Mouse (Mus musculus) liver, adult 2 months (tissue): ENCODE data around the gene Sipa1l1.

ENCODE experiments used
- CTCF ChIP-seq: fragments of 200-500 bp; IDR thresholded peaks from 2 replicates; pipeline ENCODE4 v1.5.1; 2011; ENCODE audit warnings: low read depth, low read length, control low read depth
- POLR2A ChIP-seq: fragments of 200-500 bp; IDR thresholded peaks from 2 replicates; pipeline ENCODE4 v1.6.1; 2011; ENCODE audit warnings: low read length, control low read depth; ENCODE audit not compliant: insufficient read depth; ENCODE audit errors: extremely low read depth

DNA sequence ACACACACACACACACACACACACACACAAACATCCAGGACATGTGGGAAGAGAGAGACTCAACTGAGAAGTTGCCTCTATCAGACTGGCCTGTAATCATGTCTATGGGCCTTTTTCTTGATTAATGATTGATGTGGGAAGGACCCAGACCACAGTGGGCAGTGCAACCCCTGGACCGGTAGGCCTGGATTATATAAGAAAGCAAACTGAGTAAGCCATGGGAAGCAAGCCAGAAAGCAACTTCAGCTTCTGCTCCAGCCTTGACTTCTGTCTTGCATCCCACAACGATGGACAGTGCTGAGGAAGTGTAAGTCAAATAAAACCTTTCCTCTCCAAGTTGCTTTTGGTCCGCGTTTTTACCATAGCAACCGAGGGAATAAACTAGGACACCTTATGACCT, 298.1 kb downstream of the Sipa1l1 start:
- TF ChIP-seq CTCF (no peak), POLR2A (no peak)
